Comparison of ENCODE assay signal across 7 mouse cellular contexts in the genomic region with DNA sequence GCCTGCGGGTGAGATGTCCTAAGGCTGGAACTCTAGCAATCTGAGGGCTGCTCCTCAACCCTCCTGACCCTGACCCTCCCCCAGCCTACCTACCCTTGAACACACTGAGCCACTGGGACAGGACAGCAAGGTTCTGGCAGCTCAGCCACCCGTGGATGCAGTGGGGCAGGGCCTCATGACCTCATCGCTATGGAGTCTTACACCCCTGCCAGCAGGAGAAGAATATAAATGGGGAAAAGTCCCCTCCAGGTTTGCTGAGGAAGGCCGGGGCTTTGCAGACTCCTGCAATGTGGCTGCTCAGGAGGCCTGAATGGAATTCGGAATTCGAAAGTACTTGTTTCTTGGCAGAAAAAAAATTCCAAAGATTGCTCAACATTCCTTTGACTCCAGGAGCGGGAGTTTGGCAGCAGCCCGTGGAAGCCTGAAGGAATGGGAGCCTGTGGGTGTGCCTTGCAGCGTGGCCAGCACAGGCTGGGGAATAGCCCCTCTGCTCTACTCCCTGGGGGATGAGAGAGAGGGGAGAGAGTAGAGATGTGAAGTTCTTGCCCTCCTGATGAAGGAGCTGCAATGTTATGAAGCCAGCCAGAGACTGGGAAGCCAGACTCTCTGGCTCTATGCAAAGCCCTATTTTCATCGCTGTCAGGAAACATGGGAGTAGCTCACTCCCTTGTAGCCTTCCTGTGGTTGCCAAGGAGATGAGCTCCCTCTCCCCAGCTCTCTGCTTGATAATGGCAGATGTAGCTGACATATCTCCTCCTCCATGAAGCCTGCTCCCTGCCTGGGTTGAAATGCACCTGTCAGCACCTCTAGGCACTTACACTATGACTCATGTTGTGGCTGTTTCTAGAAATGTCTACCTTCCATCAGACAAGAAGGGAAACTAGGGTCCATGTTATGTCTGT. TPM values are rescaled to one million over a fixed set of nuclear protein-coding genes. Genes with fewer than 3 reads are reported as not detected.
DNase-seq lines count a peak whose midpoint lies in the region; ATAC-seq and TF ChIP-seq lines count a peak whose summit lies in the region.

No protein-coding gene starts in this region.

- TF ChIP-seq CTCF in brain, embryonic 14.5 days (IDR thresholded peaks at IDR 0.05; ENCODE audit: borderline replicate concordance, extremely low read depth, insufficient read depth, insufficient read length): no peak
- no peak for TF ChIP-seq CTCF in forebrain, postnatal 0 days (IDR thresholded peaks at IDR 0.05; ENCODE audit: low read depth)
- no peak for TF ChIP-seq CTCF in lung, embryonic 14.5 days (IDR thresholded peaks at IDR 0.05; ENCODE audit: low read depth)

- no peaks in the 10 kb centered on the region for H3K36me3 ChIP-seq in forebrain, postnatal 0 days (ENCODE audit: insufficient read depth)
- H3K36me3 ChIP-seq in lung, embryonic 14.5 days (ENCODE audit: insufficient read depth): no peaks in the 10 kb centered on the region

- peaks cover 10% of the 10 kb centered on the region; the same call in 1 of the 2 replicates for H3K4me1 ChIP-seq in forebrain, postnatal 0 days (ENCODE audit: insufficient read depth)
- peaks cover 6% of the 10 kb centered on the region; the same call in 1 of the 2 replicates for H3K4me1 ChIP-seq in lung, embryonic 14.5 days (ENCODE audit: insufficient read depth)

- no peaks in the 10 kb centered on the region for H3K9me3 ChIP-seq in forebrain, postnatal 0 days (ENCODE audit: low read length)
- H3K9me3 ChIP-seq in lung, embryonic 14.5 days (ENCODE audit: low read depth, low read length): no peaks in the 10 kb centered on the region

- H3K4me3 ChIP-seq in forebrain, postnatal 0 days (ENCODE audit: low read depth, low read length): no peak overlapping the region
- H3K4me3 ChIP-seq in lung, embryonic 14.5 days (ENCODE audit: low read depth, low read length): no peak overlapping the region

- peak; percentile 93 for ATAC-seq in forebrain, postnatal 0 days
- peak; percentile 88 for ATAC-seq in lung, embryonic 14.5 days (ENCODE audit: insufficient read depth)

- no peak for TF ChIP-seq POLR2A in brain, embryonic 14.5 days (IDR thresholded peaks at IDR 0.05; ENCODE audit: borderline replicate concordance, extremely low read depth, insufficient read depth, insufficient read length, poor library complexity, severe bottlenecking)

- intact Hi-C loops in heart, postnatal 14 days (cut with DNase I): no loop called here

- DNase-seq in brain, embryonic 14.5 days (ENCODE audit: low read depth): peak; percentile 78
- peak; percentile 77 for DNase-seq in forebrain, postnatal 0 days
- peak; percentile 68 to 72 for DNase-seq in heart, postnatal 14 days
- peak; percentile 62 to 79 for DNase-seq in kidney, postnatal 4 days
- DNase-seq in lung, embryonic 14.5 days: peak; percentile 88
- peak; percentile 50 for DNase-seq in retina, embryonic 14.5 days (ENCODE audit: low spot score)
- no peak for DNase-seq in spleen, adult 12 weeks (ENCODE audit: low spot score)

- H3K27me3 ChIP-seq in forebrain, postnatal 0 days (ENCODE audit: insufficient read depth, low read length): no peaks in the 10 kb centered on the region
- H3K27me3 ChIP-seq in lung, embryonic 14.5 days (ENCODE audit: insufficient read depth, low read length): no peaks in the 10 kb centered on the region

- H3K4me2 ChIP-seq in forebrain, postnatal 0 days (ENCODE audit: low read depth): peak overlapping the region; percentile 15; the same call in 1 of the 2 replicates
- H3K4me2 ChIP-seq in lung, embryonic 14.5 days: peak overlapping the region; percentile 39

- H3K27ac ChIP-seq in forebrain, postnatal 0 days (ENCODE audit: low read depth, low read length): peak overlapping the region; percentile 83
- peak overlapping the region; percentile 83 for H3K27ac ChIP-seq in lung, embryonic 14.5 days (ENCODE audit: low read depth)

- 11% methylated on average over 10 of the region's 10 CpGs for WGBS in forebrain, postnatal 0 days
- 8% methylated on average over 10 of the region's 10 CpGs for WGBS in lung, embryonic 14.5 days

- no peak overlapping the region for H3K9ac ChIP-seq in forebrain, postnatal 0 days
- H3K9ac ChIP-seq in lung, embryonic 14.5 days: no peak overlapping the region

RNA-seq across cellular contexts. Expression of a gene that starts 33.3 kb away (rescaled TPM):
- polyA plus RNA-seq in brain, embryonic 14.5 days (2012; rRNA removed): 6.4 and 8.5 TPM in 2 replicates
- 6.3 and 11.7 TPM in 2 replicates for total RNA-seq in forebrain, postnatal 0 days (2014; rRNA removed)
- polyA plus RNA-seq in forebrain, postnatal 0 days (2015; fragmentation: Nextera tagmentation; extraction: Ambion mirVana): 7.2 and 8.6 TPM in 2 replicates
- 10 to 100 TPM; 25.5 to 33.6 TPM for total RNA-seq in heart, postnatal 14 days (2021)
- 9.3 and 12.9 TPM in 2 replicates for polyA plus RNA-seq in lung, embryonic 14.5 days (2014; fragmentation: Nextera tagmentation; extraction: Ambion mirVana)
